Mouse (Mus musculus) lung, postnatal 10 days (tissue): Measurements from ENCODE around the gene Cyp51.
"Not testable (repeated sequence)": the region's sequence is repeated elsewhere in the genome, so short reads cannot be mapped to it uniquely, and the experiment has no call there.

Experiments
- DNase-seq: peaks from one replicate; pipeline ENCODE4 v3.0.0; 2021

Cyp51 gene

DNA sequence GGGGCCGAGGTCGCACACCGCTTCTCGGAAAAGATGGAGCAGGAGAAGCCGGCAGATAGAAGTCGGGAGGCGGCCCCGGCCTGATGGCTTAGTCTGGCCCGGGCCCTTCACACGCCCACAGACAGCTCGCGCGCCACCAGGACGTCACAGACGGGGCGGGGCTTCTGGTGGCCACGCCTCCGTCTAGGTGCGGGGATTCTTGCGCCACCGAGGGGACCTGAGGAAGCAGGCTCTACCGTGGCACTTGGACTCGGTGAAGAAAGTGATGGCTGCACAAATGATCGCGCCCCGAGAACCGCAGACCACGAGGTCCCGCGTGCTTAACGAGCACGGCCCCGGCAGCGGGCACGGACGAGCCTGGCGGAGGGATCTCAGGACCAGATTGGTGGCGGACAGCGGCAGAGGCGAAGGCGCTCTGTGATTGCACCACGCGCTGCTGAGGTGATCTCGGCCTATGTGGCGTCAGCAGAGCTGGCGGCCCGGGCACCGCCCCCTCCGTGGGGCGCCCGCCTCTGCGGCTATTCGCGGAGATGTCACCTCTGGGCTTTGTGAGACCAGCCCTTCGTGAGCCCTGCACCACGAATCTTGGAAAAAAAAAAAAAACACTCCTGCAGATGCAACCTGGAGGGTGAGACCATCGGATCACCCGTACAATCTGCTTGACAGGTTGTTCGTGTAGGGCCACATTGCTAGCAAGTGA is at the start of gene Cyp51:
Gene Cyp51, minus strand, starts transcription at position 406 of the 700 bp plus-strand sequence.
- DNase-seq: peak; percentile 90

- no peak for DNase-seq
Observed at GRCm38 (mm10) chr5:4112570-4113098, 8.1 kb upstream of the Cyp51 start.

DNA sequence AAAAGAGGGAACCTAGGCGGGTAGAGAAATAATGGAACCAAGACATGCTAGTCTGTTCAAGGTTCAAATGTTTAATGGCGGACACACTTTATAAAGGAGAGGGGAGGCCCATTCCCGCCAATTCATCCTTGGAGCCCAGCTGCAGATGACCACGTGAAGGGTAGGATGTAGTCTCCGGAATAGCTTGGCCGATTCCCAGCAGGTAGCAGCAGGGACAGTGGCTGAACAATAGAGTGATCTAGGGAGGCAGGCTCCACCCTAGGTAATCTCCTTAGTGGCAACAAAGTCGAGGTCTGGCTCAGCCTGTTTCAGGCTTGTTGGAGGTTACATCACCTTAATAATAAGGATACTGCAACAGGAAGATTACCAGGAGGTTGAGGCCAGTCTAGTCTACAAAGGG is 2.5 kb upstream of the Cyp51 start:
- not testable (repeated sequence) for DNase-seq

DNA sequence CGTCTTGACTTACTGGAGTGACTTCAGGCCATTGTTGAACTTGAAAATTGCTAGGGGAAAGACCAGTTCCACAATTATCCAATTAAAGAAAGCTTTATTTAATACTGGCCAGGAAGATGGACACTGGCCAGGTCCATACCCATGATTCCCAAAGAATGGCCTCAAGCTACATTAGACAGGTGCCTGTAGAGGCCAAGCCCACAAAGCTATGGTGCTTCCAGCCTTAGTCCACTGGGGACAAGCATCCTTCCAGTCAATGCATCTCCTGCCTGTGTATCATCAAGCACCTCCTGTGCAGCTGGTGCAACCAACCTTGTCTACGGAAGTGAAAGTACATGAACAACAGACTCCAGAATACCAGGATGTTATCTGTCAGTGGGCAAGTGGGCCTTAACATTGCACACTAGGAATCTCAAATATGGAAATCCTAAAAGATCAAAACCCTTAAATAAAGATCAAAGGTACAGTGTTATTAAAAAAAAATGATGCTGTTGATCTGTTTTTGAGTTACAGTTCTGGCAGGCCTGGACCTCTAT is 1.2 kb upstream of the Cyp51 start:
- DNase-seq: no peak

GRCm38 (mm10) chr5:4103626-4104340 is 763 bp downstream of the Cyp51 start:
- DNase-seq: peak; percentile 5

DNA sequence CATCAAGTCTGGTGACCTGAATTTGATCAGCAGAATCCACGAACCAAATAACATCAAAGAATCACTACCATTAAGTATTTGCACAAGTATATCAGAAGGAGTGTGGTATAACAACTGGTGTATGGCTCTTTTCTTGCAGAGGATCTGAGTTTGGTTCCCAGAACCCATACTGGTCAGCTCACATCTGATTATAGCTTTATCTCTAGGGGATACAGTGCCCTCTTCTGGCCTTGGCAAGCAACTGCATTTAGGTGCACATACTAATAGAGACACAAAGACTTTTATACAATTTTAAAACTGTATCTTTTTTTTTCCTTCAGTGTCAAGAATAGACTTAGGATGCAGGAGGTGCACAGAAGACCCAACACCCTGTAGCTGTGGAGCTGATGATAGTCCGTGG is 2.8 kb downstream of the Cyp51 start:
- no peak for DNase-seq

DNA sequence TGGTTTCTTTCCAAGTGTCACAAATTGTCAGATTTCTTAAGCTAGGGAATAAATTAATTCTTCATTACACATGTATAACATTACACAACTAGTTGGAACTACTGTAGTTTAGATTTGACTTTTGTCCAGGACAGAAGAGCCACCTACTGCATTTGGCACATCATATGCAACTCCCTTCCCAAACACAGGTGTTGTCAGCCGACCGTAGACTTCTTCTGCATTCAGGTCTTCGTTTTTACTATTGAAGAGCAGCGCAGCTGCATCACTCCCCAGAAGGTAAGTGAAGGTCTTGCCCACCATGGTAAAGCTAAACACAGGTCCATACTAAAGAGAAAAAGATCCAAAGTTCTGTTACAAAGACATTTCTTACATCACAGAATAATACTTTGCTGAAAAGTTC is 3.5 kb downstream of the Cyp51 start:
- no peak for DNase-seq

- DNase-seq: no peak
Observed at GRCm38 (mm10) chr5:4094471-4094870, 10.1 kb downstream of the Cyp51 start.

DNA sequence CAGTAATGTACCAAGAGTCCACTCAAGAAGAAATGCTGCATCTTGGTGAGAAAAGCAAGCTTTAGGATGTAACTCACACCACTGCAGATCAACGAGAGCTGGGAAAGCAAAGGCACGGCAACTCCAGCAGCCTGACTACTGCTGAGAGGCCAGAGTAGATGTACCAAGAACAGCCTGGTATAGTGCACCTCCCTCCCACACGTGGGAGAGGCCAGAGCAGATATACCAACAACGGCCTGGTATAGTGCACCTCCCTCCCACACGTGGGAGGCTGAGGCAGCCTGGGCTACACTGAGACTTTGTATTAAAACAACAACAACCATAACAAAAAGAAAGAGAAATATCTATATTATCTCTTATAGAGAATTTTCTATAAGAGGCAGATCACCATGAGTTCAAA is 16.4 kb downstream of the Cyp51 start:
- DNase-seq: no peak

GRCm38 (mm10) chr5:4086309-4086708 is 18.2 kb downstream of the Cyp51 start:
- no peak for DNase-seq

DNA sequence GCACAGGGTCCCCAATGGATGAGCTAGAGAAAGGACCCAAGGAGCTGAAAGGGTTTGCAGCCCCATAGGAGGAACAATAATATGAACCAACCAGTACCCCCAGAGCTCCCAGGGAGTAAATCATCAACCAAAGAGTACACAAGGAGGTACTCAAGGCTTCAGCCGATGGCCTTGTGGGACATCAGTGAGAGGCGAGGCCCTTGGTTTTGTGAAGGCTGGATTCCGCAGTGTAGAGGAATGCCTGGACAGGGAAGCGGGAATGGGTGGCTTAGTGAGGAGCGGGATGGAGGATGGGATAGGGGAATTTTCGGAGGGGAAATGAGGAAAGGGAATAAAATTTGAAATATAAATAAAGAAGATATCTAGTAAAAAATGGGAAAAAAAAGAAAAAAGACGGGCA is 19.6 kb downstream of the Cyp51 start:
- no peak for DNase-seq

GRCm38 (mm10) chr5:4081513-4081912 is 23.0 kb downstream of the Cyp51 start:
- no peak for DNase-seq

GRCm38 (mm10) chr5:4080861-4081260 is 23.7 kb downstream of the Cyp51 start:
- DNase-seq: no peak

GRCm38 (mm10) chr5:4079086-4079485 is 25.5 kb downstream of the Cyp51 start:
- no peak for DNase-seq

GRCm38 (mm10) chr5:4067203-4067602 is 37.3 kb downstream of the Cyp51 start:
- DNase-seq: peak; percentile 61

GRCm38 (mm10) chr5:4066476-4067115 is 38.0 kb downstream of the Cyp51 start:
- DNase-seq: no peak

GRCm38 (mm10) chr5:4060313-4060712 is 44.2 kb downstream of the Cyp51 start:
- DNase-seq: peak; percentile 4

GRCm38 (mm10) chr5:4040922-4041321 is 63.6 kb downstream of the Cyp51 start:
- no peak for DNase-seq

GRCm38 (mm10) chr5:4040372-4040771 is 64.2 kb downstream of the Cyp51 start:
- DNase-seq: peak; percentile 5

DNA sequence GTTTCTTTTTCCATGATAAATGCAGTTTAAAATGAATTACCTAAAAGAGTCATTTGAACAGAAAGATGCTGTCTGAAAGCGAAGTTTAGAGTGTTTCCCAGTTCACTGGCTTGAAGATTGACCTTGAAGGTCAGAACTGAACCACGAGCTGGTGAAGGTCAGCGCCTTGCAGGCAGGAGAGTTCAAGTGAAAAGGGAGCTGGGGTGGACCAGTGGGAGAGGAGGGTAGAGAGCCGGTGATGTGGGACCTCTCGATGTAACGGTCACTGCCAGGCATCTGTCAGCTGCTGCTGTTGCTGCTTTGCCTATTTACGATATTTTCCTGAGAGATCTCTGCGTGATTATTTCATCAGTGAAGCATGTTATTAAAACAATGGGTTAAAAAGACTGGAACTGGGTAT is 65.2 kb downstream of the Cyp51 start:
- no peak for DNase-seq

GRCm38 (mm10) chr5:4036686-4037085 is 67.9 kb downstream of the Cyp51 start:
- DNase-seq: no peak

- no peak for DNase-seq
Observed at GRCm38 (mm10) chr5:4031846-4032245, 72.7 kb downstream of the Cyp51 start.
